Mouse (Mus musculus): ENCODE data around the gene Prkcz. TPM values are rescaled to one million over a fixed set of nuclear protein-coding genes. Genes with fewer than 3 reads are reported as not detected.
A peak's percentile ranks its signal among the peaks of the same experiment; 100 is the strongest.
"Not testable (repeated sequence)": the region's sequence is repeated elsewhere in the genome, so short reads cannot be mapped to it uniquely, and the experiment has no call there.

Prkcz gene
- total RNA-seq, 4 experiments from 2014 or later: 9.1 to 13.9 (median 11.7) TPM

DNA sequence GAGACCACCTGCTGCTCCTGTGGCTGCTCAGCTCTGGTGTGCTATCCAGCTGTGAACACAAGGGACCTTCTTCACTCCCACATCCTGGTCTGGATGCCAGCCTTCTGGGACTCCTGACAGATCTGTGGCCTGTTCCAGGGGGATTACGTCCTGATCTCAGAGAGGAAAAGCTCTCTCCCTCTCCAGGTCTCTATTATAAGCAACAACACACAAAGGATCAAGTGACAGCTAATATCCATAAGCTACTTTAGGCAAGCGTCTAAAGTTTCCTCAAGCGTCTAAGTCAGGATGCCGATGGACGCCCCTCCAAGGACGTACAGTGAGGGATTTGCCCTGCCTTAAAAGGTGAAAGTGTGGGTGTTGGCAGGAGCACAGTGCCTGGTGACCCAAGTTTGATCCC is 78.9 kb downstream of the Prkcz start:
- DNase-seq: no peak

DNA sequence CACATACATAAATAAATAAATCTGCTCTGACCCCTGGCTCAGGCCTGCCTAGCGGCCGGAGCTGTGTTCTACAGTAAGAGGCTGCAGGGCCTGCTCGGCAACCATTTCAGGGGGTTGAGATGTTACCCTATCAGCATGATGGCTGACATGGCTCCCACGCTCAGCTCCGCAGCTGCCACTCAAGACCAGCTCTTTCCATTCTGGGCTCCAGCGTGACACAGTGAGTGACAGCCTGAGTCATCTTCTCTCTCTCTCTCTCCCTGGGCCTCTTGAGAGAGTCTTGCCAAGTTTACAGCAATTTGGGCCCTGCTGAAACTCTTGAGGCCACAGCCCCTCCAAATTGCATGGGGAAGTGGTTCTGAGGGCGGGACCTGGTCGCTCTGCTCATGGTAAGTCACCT is 79.5 kb downstream of the Prkcz start:
- no peak for DNase-seq

DNA sequence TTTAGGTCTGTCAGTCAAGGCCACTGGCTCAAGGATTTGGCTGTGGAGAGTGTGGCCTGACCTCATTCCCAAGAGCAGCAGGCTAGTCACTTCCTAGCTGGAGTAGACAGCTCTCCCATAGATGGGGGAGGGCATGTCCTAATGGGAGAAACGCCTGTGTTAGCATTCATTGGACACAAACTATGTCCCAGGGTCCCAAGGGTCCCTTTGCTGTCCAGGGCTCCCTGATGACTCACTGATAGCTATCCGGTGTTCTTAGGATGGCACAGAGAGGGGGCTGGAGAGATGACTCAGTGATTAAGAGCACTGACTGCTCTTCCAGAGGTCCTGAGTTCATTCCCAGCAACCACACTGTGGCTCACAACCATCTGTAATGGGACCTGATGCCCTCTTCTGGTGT is 79.9 kb downstream of the Prkcz start:
- no peak for DNase-seq

DNA sequence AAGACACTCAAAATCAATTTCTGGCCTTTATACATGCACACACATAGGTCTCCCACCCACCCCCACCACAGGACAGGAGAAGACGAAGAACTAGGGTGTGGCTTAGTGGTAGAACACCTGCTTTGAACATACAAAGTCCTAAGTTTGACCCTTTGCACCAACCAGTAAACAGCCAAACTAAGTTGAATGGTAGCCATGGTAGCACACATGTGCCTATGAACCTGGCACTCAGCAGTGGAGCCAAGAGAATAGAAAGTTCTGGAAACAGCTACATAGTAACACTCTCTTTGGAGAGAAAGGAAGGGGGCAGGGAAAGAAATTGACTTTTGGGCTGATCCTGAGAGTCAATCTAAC is 80.4 kb downstream of the Prkcz start:
- no peak for DNase-seq

DNA sequence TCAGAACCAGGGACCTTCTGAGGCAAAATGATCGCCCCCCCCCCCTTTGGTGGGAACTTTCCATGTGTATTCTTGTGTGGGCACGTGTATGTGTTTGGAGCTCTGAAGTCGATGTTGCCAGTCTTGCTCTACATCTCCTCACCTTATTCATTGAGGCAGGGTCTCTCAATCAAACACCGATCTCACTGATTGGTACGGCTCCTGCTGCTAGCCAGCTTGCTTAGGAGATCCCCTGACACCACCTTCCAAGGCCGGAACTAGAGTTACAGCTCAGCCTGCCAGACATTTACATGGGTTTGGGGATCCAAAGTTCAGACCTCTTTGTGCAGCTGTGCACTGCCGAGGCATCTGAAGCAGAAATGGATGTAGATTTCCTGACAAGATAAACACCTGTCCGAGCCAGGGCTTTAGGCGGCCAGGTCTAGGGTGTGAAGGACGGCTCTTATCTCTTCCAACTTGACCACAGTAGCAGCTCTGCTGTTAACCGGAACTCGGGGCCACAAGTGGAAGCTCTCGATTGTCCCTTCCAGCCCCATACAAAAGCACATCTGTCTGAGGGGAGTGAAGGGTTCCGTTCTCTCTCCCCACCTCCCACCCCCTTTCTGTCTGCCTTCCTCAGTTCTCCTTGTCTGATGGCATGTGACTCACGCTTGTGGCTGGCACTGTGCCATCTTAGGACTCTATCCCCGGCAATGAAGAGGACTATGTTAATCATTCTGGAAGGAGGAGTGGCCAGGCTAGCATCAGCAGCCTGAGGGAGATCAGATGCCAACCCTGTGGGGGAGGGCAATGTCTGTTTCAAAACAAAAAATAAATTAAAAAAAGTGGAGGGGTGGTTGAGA is 81.0 kb downstream of the Prkcz start:
- peak; percentile 39 for DNase-seq

DNA sequence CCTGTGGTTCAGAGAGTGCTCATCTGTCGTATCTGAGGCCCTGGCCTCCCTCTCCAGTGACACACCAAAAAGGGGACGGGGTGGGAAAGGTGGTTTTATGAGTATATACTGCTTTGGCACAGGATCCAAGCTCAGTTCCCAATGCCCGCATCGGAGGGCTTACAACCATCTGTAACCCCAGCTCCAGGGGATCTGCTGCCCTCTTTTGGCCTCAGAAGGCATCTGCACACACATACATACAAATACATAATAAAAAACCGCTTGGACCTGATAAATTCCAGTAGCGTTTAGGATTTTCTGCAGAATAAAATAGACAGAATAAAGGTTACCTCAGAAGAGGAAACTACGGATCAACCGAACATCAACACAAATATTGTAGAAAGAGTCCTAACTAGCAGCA is 82.1 kb downstream of the Prkcz start:
- no peak for DNase-seq

DNA sequence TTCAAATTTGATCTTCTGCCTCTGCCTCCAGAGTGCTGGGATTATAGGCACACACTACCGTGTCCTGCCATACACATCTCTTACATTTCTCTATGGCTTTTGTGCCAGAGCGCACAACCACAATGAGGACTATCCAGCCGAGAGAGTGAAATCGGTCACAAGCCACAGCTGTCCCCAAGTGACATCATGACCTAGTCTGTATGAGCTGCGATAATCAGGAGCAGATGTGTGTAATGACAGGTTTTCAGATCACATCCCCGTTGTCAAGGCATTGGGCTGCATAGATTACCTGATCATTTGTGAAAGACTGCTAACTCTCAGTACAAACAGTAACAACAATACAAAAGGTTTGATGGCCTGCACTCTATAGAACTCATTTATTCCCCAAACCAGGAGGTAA is 83.2 kb downstream of the Prkcz start:
- DNase-seq: no peak

DNA sequence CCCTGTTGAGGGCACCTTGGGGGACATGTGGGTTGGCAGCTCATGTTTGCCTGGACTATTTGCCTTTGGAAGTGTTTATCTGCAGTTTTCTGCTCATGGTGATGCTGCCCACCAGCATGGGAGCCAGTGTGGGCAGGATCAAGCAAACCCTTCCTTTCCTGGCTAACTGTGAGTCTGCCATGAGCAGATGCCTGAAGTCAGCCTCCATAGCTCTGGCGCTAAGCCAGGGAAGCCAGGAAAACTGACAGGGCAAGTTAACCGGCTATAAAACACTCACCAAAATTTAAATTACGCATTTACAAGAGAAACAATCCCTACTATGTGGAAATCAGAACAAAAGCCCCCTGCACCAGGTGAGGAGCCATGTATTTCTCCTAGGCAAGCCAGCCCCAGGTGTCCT is 86.3 kb downstream of the Prkcz start:
- no peak for DNase-seq

DNA sequence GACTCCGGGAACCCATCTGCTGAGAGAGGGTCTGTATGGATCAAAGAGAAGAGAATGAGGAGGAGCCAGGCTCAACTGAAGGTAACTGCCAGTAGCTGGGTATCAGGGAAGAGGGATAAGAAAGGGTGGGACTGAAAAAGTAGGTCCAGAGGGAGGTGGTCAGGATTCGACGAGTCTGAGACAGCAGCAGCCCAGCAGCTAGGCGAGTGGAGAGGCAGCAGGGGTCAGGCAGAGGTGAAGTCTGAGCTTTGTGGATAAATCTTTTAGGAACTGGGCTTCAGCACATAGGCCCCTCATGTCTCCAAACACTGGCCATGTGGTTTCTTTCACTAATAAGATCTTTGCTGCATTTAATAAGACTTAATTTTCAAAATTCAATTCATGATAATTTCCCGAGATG is 86.7 kb downstream of the Prkcz start:
- DNase-seq: no peak

DNA sequence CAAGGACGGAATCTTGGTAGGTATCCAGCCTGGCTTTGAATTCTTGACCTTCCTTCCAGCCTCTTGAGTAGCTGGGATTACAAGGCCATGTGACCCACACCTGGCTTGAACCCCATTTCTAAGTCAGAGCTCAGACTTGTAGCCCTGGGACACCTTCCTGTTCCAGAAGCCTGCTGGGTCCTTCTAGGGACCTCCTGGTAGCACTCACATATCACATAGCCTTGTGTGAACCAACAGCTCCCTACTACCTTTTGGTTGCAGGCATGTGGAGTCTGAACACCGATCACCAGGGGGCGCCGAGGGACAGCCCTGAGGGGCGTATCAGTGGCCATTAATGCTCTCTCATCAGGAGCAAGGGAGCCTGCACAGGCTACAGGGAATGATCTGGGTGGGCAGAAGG is 92.8 kb downstream of the Prkcz start:
- peak; percentile 34 for DNase-seq

DNA sequence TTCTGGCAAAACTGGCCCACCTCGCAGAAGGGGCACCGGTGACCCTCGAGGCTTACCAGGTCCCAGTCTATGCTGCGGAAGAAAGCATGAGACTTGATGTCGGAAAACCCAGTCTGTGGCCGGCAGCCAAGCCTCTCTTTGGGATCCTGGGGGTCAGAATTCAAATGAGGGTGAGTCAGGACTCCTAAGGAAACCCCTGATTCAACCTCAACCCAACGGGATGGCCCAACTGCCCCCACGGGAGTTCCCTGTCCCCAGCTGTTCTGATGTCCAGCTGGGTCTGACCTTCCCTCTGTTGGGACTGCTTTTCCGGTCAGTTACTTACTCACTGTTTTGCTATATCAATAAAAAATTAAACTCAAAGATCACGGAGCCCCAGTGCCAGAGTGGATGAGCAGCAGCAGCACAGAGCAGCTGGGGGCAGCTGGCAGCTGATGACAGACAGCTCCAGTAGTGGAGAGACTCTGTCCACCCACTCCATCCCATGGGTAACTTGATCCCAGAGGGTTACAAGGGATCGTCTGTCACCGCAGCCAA is 93.5 kb downstream of the Prkcz start:
- no peak for DNase-seq

DNA sequence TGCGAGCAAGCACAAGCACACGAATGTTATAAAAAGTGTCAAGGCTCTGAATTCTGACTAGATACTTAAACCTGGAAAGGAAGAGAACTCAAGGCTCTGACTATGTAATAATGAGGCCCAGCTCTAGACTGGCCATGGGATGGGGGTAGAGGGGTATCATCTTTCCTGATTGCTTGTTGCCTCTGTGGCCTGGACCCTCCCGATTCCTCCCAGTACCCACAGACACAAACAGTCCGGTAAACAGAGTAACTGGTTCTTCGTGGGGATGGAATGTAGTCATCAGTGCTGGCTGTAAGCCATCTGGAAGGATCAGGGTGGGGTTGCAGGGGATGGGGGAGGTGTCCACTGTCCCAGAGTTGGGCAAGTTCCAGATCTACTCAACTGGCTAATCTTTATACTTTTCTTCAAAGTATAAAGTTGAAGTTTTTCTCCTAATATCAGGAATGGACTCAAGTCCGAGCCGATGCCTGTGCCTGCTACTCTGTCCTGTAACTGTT is 94.1 kb downstream of the Prkcz start:
- DNase-seq: no peak

DNA sequence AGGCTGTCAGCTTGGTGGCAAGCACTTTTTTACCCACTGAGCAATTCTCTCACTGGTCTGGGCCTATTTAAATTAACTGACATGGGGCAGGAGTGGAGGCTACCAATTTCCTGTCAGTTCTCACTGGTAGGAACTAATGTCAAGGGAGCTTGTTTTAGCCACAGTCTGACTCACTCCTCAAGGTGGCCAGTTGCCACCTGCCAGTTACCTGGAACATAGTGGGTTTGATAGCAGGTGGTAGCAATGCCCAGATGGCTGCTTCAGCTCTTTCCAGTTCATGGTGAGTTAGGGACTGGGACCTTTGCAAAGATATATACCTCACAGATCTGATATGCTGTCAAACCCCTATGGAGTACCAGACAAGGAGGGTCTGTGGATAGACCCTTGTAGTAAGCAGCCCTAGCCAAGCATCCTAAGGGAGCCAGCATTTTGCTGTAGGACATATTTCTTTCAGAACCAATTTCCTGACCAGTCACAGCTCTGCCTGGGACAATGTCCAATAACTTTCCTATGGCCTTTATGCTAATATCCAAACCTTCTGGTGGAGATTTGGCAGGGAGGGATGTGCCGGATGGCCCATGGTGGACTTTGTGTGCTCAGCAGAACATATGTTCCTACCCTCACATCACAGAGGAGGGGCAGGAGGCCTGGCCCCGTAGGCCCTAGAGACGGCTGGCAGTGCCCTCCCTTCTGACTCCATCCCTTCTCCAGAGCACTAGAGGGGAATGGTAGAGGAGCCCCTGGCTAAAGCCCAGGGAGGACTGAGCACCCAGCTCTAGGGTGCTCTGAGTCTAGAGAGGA is 96.4 kb downstream of the Prkcz start:
- no peak for DNase-seq

DNA sequence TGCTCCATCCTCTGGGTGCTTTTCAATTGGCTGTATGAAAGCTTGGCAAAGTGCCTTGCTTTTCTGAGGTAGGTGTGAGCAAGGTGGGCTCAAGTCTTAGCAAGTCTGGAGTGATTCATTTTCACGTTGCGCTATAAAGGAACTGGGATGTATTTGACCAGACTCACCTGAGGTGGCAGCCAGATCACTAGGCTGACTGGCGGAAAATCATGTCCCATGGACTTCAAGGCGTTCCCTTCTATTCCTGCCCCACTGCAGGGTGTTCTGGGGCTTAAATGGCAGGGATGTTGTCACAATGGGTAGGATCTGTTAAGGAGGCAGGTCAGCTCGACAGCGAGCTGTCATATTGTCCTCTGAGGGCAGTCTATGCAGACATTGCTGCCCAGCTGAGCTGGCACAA is 108.9 kb downstream of the Prkcz start:
- DNase-seq: no peak

DNA sequence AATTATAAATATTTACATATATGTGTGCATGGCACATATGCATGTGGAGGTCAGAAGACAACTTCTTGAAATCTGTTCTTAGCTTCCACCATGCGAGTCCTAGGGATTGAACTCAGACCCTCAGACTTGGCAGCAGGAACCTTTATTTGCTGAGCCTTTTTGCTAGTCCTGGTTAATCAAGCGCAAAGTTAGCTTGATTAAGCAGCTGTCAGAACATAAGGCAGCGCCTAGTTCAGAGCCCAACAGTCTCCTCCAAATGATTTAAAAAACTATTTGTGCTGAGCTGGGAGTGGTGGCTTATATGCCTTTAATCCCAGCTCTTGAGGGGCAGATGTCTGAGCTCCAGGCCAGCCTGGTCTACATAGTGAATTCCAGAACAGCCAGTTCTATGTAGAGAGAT is 110.0 kb downstream of the Prkcz start:
- no peak for DNase-seq

DNA sequence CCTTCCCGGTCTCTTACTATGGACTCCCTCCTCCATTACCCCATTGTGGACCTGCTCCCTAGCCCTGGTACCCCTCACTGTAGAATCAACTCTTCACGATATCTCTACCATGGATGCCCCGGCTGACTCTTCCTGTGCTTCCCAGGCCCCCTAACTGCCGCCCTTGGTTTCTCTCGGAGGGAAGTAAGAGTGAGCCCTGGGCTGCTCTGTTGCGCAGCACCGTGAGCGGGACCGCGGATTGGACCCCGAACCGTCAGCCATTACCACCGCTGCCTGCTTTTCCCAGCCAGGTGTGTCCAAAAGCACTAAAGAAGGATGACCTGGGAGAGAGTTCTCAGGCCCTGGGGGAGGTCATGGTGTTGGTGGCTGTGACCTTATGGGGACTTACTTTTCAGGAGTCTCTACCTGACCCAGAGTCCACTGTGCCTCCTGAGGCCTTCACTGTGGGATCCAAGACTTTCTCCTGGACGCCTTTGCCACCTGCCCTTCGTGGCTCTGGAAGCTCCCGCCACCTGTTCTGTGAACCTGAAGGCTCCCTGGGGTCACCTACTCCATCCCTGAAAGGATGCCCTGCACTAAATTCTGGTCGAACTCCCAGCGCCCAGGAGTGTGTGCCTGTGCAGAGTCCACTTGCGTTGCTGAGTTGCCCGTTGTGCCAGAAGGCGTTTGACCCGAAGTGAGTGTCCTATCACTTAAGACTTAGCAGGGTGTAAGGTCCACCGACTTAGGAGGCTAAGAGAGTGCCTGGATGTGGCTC is 110.6 kb downstream of the Prkcz start:
- DNase-seq: no peak

DNA sequence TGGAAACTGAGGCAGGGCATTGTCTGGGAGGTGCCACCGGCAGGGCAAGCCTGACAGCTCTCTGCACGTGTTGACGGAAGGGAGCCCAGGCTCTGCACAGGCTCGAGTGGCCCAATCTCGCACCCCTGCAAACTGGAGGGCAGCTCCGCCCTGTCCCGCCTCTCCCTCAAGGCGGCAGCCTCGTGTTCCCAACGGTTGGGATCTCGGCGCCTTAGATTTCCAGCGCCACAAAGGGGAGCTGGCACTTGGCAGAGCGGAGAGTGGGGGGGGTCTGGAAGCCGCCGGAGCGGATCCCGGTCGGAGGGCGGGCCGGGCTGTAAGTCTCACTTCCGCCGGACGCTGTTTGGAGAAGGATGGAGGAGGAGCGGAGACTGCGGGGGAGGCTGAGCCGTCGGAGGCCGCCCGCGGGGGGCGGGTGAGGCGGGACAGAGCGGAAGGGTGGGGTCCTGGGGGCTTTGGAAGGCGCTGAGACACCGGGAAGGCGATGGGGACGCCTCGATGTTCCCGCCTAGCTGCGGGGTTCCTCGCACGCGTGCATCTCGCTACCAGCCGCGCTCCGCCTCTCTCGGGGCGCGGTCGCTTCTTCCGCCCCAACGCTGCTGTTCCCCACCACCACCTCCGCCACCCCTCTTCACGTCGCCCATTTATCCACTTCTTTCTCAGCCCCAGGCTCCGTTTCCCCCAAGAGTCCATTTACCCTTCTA is 111.4 kb downstream of the Prkcz start, which contains the start of gene Faap20:
TSS of gene Faap20 (plus strand) at position 155 of the 704 bp plus-strand sequence.
- DNase-seq: peak; percentile 84

DNA sequence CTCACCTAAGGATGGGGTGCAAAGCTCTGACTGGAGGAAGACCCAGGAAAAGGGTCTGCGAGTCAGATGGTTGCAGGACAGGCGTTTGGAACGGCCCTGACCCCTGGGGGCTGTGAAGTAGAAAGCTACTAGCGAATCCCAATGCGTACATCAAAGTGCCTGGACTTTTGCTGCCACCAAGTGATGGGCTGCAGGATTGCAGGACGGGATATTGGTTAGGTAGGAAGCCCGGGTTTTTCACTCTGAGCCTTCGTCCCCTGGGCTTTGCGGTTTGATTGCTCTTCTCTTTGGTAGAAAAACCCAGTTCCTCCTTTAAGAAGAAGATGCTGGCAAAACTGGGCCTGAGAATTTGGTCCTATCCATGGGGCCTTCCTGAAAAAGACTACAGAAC is 111.9 kb downstream of the Prkcz start:
- DNase-seq: peak; percentile 87

DNA sequence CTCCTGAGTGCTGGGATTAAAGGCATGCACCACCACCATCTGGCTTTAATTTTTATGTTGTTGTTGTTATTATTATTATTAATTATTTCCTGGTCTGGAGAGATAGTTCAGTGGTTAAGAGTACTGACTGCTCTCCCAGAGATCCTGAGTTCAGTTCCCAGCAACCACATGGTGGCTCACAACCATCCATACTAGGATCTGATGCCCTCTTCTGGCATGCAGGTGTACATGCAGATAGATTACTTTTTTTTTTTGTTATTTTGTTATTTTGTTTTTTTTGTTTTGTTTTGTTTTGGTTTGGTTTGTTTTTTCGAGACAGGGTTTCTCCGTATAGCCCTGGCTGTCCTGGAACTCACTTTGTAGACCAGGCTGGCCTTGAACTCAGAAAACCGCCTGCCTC is 113.1 kb downstream of the Prkcz start:
- not testable (repeated sequence) for DNase-seq

DNA sequence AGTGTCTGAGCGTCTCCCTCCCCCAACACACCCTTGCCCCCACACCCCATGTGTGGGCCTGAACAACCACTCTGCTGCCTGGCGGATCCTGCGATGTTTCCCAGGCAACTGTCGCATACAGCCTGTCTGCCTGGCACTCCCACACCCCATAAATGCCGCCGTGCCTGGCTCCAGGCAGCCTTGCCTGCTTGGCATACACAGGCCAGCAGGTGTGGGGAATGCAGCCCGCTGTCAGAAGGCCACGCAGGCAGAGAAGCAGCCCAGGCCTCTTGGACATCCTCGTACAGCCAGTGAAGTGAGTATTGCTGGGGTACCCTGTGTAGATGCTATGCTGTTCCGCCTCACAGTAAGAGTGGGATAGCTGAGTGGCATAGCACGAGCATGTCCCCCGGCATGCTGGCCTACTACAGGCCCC is 114.5 kb downstream of the Prkcz start:
- DNase-seq: no peak

DNA sequence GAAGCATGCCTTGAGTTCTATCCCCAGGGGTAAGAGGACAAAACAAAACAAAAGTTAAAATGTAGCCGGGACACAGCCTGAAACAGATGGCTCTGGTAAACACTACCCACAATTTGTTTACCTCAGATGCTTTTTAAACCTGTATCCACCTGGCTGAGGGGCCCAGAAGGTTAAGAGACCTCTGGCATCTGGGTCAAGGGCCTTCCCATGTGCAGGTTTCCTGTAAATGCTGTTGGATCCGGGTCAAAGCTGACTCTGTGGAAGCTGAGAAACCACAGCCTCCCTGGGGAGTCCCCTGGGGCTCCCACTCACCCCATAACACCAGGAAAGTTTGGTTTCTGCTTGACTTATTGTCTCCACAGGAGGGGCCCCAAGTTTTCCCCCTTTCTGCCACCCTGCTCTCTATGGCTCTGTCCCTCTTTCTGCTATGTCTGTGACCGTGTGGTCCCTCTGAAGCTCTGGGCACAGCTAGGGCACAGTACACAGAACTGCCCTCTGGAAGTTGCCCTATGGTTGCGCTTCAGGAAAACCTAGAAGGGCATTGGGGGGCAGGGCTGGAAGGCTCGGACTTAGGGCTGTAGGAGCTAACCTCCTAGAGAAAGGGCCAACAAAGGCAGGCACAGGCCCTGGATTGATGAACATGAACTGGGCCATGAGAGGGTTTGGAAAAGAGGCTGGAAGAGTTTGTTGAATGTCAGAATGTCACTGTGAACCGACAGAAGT is 115.2 kb downstream of the Prkcz start:
- DNase-seq: no peak

Data from adrenal gland, adult 8-10 months (tissue).